Mouse (Mus musculus): Measurements from ENCODE around the gene Col6a3.

DNA sequence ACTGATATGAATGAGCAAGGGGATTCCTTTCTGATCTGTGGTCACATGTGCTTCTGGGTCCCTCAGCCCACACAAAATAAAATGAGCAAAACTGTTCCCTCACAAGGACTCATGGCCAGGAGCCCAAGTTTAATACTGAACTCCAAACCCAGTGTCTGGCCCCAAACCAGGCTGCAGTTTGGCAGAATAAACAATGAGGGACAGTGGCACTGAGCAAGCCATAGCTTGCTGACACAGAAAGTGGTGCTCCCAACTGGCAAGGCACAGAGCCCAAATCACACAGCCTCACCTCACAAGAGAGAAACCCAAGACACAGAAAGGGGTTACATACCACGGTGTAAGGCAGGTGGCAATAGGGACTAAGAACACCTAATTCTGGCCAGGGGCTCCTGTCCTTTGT, 63.3 kb downstream of the Col6a3 start:
- TF ChIP-seq CTCF (conservative IDR thresholded peaks at IDR 0.05; ENCODE audit: low read length), result no peak
- TF ChIP-seq NANOG (IDR thresholded peaks at IDR 0.05; ENCODE audit: borderline replicate concordance, low read length), result no peak

Data from E14TG2a.4 (cell line).